In genomic region chr12:84068296-84068695, GRCm38 (mm10) we compare ENCODE assay signal across 28 mouse cellular contexts. TPM values are rescaled to one million over a fixed set of nuclear protein-coding genes. Genes with fewer than 3 reads are reported as not detected.
"Had no signal": no experiment of that assay in that cellular context is flagged by ENCODE, and none has a peak within 500 bp of the region (broad histone marks: within the 10 kb centered on the region; RNA-seq: fewer than 3 reads in every experiment).

No protein-coding gene starts in this region.

- DNase-seq: lung, adult 18-20 months; lung, embryonic 14.5 days; lung, postnatal 10 days; lung, postnatal 4 days; right cerebral cortex, adult 18-20 months; right cerebral cortex, postnatal 25 days; right cerebral cortex, postnatal 4 days; spleen, adult 18-20 months; thymus, adult 18-20 months; thymus, postnatal 14 days; thymus, postnatal 36 days had no signal

- H3K4me3 ChIP-seq: liver, embryonic 12.5 days; midbrain, embryonic 10.5 days; midbrain, embryonic 13.5 days; myocyte; neural tube, embryonic 13.5 days had no signal

- H3K4me1 ChIP-seq: liver, embryonic 12.5 days had no signal

- H3K4me2 ChIP-seq: liver, embryonic 12.5 days; midbrain, embryonic 13.5 days; neural tube, embryonic 13.5 days had no signal

- H3K27ac ChIP-seq: liver, embryonic 12.5 days; liver, embryonic 14.5 days; midbrain, embryonic 10.5 days; midbrain, embryonic 13.5 days; neural tube, embryonic 13.5 days; neural tube, embryonic 15.5 days had no signal

- H3K9ac ChIP-seq: liver, embryonic 12.5 days; liver, embryonic 14.5 days; lung, embryonic 14.5 days; midbrain, embryonic 13.5 days; neural tube, embryonic 13.5 days; neural tube, embryonic 15.5 days had no signal

- ATAC-seq: liver, embryonic 12.5 days; midbrain, embryonic 13.5 days; midbrain, embryonic 16.5 days had no signal

- H3K36me3 ChIP-seq: liver, embryonic 12.5 days; midbrain, embryonic 10.5 days; midbrain, embryonic 13.5 days; neural tube, embryonic 13.5 days; neural tube, embryonic 15.5 days had no signal

- H3K9me3 ChIP-seq: liver, embryonic 12.5 days; midbrain, embryonic 10.5 days; midbrain, embryonic 13.5 days; neural tube, embryonic 13.5 days; neural tube, embryonic 15.5 days had no signal

RNA-seq across cellular contexts. Expression of gene Acot5, which starts 0.8 kb away (rescaled TPM):
- total RNA-seq: megakaryocyte, adult 5-6 weeks; megakaryocyte-erythroid progenitor cell, adult 5-6 weeks had no signal
- polyA plus RNA-seq: liver, embryonic 12.5 days; liver, embryonic 14.5 days; liver, embryonic 16.5 days; lung, embryonic 14.5 days; lung, embryonic 16.5 days; midbrain, embryonic 10.5 days; midbrain, embryonic 13.5 days; myocyte; neural tube, embryonic 11.5 days; small intestine, adult 2 months; stomach, embryonic 14.5 days; stomach, embryonic 16.5 days had no signal

RNA-seq across cellular contexts. Expression of gene Acot3, which starts 16.4 kb away (rescaled TPM):
- total RNA-seq: megakaryocyte, adult 5-6 weeks; megakaryocyte-erythroid progenitor cell, adult 5-6 weeks had no signal
- polyA plus RNA-seq: myocyte; small intestine, adult 2 months; thymus, postnatal 0 days had no signal

RNA-seq across cellular contexts. Expression of gene Gm49366, which starts 29.6 kb away (rescaled TPM):
- total RNA-seq: megakaryocyte, adult 5-6 weeks; megakaryocyte-erythroid progenitor cell, adult 5-6 weeks had no signal
- polyA plus RNA-seq: liver, embryonic 12.5 days; liver, embryonic 14.5 days; liver, embryonic 16.5 days; lung, embryonic 14.5 days; lung, embryonic 16.5 days; midbrain, embryonic 10.5 days; midbrain, embryonic 13.5 days; midbrain, embryonic 16.5 days; myocyte; neural tube, embryonic 11.5 days; neural tube, embryonic 13.5 days; neural tube, embryonic 15.5 days; small intestine, adult 2 months; stomach, embryonic 14.5 days; stomach, embryonic 16.5 days; thymus, postnatal 0 days had no signal

RNA-seq across cellular contexts. Expression of gene Acot4, which starts 30.1 kb away (rescaled TPM):
- polyA plus RNA-seq: myocyte had no signal
